Mouse (Mus musculus): ENCODE data around the gene C1qtnf1.
A peak's percentile ranks its signal among the peaks of the same experiment; 100 is the strongest.

The C1qtnf1 gene

DNA sequence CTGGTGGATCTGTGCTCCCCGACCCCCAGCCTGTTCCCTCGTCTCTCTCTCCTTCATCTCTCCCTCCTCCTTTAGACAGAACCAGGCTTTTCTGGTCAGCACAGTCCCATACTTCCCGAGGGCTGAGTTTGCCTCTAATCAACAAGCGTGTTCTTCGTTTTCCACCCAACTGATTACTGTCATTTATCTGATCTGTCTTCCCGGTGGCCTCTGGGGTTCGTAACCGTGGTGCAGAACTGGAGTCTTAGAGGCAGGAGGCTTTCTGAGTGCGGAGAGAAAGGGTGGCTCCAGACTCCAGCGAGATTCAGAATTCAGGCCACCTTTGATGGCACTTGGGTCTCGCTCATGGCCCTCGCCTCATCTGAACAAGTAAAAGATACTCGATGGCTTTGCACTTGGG lies 6.1 kb downstream of the C1qtnf1 start:
- DNase-seq (ENCODE audit: low read depth, low spot score) = no peak

DNA sequence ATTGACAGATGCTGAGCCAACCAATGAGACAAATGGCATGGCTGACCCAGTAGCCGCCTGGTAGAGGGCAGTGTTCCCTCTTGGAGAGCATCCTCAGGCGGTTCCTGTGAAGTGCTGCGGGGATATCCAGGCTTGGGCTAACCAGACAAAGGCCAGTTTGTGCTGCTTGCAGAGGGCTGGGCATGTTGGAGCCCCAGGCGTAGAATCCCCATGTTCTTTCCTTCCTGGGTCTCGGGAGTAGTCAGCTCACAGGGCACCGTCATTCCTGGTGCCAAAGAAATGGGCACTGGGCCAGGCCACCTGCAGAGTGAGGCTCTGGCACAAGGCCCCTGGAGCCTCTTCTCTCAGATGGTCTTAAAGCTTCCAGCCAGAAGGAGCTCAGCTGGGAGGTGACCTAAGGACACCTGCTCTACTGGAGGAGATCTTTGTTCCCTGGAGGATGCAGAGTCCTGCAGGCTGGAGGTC lies 8.5 kb downstream of the C1qtnf1 start:
- DNase-seq (ENCODE audit: low read depth, low spot score) = no peak

DNA sequence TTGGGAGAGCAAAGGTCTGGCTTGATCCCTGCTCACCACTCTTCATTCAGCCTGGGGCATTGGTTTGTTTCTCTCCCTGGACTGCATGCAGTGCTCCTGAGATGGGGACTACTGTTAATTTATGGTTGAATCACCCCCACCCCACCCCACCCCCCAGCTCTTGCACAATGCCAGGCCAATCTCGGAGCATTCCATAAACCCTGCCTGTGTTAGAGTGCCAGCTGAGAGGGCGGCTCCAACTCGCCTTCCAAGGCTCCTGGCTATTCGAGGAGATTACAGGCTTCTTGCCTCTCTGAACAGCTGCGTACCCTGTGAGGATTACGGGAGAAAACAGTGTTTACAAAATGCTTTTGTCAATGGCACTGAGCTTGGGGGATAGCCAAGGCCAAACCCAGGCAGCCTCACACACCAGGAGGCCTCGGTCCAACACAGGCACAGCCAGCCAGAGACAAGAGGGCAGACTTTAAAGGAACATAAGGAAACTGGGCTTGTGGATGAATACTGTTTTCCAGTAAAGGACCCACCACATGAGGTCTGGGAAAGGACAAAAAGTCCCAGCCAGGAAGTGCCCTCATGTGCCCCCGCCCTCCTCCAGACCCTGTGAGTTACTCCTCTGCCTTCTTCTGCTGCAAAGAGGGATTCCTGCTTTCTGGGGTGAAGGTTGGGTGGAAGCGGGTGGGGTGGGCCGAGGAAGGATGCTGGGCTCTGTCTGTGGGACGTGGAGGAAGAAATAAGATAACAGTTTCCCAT lies 10.8 kb downstream of the C1qtnf1 start:
- DNase-seq (ENCODE audit: low read depth, low spot score) = no peak

DNA sequence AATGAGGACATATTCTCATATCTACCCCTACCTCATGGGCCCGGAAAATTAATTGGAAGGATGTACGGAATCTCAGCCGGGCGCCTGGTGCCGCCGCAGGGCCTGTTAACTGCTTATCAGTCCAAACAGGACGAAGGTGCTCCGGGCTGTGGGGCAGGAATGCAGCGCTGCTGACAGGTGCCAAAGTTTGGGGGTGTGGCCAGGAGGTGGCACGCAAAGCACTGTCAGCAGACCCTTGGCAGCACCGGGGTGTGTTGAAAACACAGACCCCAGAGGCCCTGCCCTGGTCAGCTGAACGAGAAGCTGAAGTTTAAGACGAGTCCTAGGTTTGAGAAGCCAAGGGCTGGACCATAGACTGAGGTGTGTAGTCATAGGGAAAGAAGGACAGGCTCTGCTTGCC lies 14.7 kb downstream of the C1qtnf1 start:
- no peak for DNase-seq (ENCODE audit: low read depth, low spot score)

DNA sequence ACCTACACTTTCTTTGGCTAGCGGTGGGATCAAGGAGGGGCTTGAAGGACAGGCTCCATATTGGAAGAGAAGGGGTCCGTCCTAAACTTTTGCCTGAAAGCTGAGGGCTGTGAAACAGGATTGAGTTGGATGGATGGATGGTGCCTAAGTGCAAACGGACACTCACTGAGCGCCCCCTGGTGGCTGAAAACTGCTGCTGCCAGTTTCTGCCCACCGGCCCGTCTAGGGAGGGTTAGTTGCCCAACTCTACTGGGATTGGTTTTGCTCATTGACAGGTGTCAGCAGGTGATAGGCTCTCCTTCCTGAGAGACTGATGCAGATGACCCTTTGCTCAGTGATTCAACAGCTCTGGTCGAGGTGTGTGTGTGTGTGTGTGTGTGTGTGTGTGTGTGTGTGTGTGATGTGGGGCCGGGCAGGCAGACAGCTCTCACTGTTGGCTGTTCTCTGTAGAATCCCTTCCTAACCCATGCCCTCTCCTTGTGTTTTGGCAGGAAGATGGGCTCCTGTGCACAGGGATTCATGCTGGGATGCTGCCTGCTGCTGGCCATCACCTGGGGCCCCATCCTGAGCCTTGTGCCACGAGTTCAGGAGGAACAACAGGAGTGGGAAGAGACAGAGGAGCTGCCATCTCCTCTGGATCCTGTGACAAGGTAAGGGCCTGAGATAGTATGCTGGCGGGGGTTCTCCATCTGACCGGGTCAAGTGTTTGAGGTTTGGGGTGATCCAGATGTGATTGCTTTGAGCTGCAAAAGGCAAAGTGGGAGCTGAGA lies 15.4 kb downstream of the C1qtnf1 start:
- peak; percentile 72 for DNase-seq (ENCODE audit: low read depth, low spot score)

DNA sequence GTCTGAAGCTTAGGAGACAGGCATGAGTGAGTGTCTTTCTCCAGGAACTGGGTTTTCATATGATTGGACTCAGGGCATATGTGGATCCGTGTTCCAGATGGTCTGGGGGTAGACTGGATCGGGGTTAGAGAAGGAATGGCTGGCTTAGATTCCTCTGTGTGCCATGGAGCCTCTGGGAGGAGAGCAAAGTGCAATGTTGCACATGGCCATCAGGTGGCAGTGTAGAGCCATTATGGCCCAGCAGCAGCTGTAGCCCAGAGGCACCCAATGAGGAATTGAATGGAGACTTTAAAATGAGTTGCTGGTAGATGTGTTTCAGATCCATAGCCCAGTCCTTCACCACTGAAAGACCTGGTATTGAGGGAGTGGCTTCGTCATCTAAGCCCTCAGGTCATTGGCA lies 17.8 kb downstream of the C1qtnf1 start:
- peak; percentile 76 for DNase-seq (ENCODE audit: low read depth, low spot score)

DNA sequence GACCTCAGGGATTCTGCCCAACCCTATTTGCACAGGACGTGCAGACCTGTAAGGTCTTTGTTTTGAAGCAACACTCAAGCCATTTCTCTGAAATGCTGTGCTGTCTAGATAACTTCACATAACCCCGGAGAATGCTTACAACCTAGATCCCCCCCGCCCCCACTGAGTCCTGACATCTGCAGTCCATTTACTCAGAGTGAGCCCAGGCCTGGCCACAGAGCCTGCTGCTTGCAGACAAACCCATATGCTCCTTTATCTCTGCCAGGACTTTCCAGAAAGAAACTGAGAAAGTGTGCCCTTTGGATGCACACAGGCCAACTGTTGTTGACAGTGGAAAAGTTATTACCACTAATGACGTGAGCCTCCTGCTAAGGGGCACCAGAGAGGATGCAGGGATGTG lies 19.3 kb downstream of the C1qtnf1 start:
- no peak for DNase-seq (ENCODE audit: low read depth, low spot score)

DNA sequence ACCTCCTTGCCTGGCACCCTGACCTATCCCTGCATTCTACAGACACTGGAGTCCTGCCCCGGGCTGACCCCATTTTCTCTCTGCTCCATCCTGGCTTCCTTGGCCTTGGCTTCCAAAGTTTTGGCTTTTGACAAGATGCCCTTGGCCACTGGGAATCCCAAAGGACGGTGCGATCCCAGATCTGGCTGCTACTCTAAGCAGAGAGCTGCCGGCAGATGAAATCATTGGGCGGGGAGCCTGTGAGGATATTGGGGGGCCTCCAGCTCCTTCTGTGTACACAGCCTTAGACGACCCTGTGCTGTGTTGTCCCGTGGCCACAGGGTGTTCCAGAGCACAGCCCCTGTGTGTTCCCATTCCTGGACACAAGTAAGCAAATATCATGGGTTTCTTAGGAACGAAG lies 20.4 kb downstream of the C1qtnf1 start:
- no peak for DNase-seq (ENCODE audit: low read depth, low spot score)

DNA sequence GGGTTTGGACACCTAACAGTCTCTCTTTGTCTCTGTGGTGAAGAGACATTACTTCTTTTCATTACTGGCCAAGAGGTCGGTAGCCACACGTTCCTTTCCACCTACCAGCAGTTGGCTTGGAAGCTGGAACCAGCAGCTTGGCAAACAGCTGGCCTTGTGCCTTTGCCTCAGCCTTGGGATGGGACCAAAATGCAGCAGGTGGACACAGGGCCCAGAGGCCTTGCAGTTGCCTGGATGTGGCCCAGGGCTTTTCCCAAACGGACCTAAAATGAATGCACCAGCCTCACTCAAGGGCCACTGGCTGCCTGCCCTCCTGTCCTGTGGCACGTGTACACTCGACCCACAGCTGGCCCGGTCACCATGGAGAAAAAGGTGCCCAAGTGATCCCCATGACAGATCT lies 23.2 kb downstream of the C1qtnf1 start:
- no peak for DNase-seq (ENCODE audit: low read depth, low spot score)

DNA sequence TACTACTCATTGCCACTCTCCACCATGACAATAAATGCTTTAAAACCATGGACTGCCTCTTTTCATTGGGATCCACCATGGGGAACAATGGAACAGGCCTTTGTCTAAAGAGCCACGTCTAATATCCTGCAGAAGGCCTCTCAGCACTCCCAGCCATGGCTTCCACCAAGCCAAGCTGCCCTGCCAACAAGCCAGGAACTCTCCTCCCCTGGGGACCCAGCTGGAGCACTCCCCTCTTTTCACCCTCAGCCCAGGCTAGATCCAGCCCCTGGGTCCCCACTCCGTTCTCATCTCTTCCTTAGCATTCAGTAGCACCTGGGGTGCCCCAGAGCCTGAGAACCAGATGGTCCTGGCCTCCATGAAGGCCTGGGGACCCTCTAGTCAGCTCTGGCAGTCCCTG lies 25.0 kb downstream of the C1qtnf1 start:
- DNase-seq (ENCODE audit: low read depth, low spot score) = no peak

DNA sequence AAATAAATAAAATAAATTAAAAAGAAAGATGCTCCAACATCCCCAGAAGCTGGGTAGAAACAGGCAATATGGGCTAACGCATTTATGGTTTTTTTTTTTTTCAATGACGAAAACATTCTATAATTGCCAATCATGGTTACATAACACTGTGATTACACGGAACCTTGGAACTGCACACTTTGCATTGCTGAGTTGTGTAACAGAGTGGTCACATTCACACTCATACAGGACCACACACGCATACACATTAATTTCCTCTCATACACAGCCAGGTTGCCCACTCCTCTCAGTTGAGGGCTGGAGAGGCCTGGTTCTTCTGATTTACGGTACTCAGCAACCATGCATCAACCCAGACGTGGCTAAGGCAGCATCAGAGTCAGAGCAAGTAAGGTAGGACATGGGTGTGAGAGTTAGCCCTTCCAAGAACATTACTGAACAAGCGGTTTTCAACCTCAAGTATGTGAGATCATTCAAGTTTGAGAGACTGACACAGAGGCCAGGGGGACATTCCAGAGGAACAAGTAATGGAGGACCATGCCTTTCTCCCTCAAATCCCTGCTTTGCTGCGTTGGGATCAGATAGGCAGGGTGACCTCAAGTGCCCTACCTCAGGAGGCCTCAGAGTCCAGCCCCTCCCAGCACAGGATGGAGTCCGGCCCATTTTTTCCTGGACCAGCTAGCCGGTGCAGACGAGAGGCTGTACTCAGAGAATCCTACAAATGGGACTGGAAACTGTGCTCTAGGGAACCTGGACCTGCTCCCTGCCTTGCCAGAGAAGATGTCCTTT lies 26.1 kb downstream of the C1qtnf1 start:
- no peak for DNase-seq (ENCODE audit: low read depth, low spot score)

DNA sequence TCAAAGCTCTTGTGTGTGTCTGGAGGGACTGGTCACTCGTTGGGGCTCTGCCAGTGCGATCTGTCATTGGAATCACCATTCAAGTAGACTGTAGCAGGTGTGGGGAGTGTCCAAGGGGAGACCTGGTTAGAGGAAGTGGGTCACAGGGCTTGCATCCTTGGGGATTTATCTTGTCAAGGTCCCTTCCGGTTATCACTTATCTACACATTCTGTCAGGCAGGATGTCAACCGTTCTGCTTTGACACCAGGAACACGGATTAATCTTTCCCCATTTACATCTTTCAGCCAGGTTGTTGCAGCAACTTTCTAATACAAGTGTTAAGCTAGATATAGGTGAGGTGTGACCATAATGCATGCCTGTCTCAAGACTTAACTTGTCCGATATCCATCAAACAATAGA lies 27.8 kb downstream of the C1qtnf1 start:
- no peak for DNase-seq (ENCODE audit: low read depth, low spot score)

DNA sequence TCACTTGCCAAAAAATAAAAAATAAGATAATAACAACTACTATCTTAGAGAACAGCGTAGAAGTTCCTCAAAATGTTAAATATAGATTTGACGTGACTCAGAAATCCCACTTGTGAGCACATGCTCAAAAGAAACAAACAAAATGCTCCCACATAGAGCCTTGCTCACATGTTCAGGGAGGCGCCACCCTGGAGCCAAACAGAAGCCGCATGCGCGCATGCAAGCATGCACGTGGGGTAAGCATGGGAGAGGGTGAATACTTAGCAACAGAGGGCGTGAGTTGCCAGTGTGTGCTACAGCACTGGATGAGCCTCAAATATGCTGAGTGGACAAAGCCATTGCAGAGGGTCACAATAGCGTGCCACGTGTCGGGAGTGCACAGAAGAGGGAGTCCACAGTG lies 28.9 kb downstream of the C1qtnf1 start:
- DNase-seq (ENCODE audit: low read depth, low spot score) = no peak

DNA sequence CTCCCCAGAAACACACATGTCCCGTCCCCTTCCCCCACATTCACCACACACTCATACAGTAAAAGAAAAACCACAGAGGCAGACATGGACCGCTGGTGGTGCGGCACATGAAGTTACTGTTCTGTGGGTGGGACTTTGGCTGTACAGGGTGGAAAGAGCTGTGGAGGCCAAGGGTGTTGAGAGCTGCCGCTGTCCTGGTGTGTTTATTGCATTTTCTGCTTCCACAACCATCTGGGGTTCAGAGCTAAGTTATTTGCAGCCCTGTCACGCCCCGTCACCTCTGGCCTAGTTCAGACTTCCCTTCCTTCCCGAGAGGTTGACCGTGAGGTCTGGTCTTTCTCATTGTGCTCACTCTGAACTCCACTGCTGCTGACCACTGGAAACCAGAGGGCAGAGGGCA lies 31.0 kb downstream of the C1qtnf1 start:
- no peak for DNase-seq (ENCODE audit: low read depth, low spot score)

DNA sequence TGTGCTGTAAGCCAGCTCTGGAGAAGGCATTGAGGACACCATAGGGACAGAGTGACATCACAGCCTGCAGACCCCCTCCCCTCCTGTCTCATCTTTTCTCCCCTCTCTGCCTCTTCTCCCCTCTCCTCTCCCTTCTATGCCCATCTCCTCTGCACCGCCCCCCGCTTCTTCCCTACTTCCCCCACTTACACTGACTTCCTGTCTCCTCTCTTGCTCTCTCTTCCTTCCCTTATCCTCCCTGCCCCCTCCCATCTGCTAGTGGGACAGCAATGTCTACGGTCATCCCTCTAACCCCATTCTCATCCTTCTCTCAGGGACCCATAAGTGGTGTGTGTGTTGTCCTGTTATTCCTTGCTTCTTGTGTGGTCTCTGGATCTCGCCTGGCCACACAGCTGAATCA lies 31.5 kb downstream of the C1qtnf1 start:
- DNase-seq (ENCODE audit: low read depth, low spot score) = no peak

DNA sequence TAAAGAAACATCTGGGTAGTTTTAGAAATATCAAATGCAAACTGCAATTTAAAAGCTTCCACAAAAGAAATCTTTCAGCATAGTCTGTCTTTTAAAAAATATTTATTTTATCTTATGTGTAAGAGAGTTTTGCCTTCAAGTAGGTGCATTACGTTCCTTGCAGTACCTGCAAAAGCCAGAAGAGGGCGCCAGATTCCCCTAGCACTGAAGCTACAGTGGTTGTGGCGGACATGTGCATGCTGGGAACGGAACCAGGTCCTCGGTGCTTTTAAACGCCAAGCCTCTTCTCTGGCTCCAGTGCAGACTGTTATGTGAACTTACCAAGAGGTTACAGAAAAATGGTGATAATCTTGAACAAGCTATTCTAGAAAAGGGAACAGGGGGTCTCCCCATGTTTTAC lies 32.3 kb downstream of the C1qtnf1 start:
- peak; percentile 77 for DNase-seq (ENCODE audit: low read depth, low spot score)

DNA sequence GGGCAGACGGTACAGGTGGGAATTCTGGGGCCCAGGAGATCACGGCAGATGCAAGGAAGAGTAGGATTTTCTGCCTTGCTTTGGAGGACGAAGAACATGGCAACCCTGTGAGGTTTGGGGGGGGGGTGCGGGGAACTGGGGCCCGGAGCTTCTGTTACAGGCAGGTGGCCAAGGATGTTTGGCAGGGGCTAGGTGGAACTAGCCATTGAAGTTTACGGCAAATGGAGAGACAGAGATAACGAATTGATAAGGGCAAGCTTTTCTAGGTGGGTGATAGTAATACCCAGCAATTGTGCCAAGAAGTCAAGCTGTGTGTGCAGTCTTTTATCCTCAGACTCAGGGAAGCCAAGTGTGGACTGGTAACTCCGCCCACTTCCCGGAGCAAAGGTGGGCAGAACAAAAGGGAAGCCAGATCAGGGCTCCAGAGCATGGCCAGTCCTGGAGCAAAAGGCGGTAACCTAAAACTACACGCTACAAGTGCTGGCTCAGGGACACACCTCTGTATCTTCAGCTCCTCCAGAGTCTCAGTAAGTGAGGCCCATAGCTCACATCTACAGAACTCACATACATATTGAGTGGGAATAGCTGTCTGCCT lies 39.5 kb downstream of the C1qtnf1 start:
- peak; percentile 74 for DNase-seq (ENCODE audit: low read depth, low spot score)

DNA sequence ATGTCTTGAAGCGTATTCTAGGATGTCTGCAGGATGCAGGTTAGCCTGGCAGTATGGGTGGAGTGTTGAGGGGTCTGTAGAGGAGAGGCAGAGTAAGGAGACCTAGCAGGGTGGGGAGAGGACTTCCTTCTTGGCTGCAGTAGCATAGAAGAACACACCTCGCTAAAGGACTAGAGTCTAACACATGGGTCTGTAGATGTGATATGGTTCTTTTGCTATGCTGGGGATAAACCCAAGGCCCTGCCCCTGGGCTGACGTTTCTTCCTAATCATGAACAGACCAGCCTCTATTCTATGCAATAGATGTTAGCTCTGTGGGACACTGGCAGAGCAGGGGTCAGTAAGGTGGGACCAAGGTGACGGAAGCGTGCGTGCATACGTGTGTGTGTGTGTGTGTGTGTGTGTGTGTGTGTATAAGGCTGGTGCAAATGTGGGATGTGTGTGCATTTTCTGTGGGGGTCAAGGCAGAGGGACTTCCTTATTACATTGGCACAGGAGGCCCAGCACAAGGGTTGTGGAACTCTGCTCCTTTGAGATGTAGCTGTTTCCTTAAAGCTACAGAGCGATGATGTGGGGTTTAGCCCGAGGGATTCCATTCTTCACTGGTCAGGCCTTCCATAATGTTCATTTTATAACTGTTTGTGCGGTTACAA lies 41.6 kb downstream of the C1qtnf1 start:
- DNase-seq (ENCODE audit: low read depth, low spot score) = no peak

DNA sequence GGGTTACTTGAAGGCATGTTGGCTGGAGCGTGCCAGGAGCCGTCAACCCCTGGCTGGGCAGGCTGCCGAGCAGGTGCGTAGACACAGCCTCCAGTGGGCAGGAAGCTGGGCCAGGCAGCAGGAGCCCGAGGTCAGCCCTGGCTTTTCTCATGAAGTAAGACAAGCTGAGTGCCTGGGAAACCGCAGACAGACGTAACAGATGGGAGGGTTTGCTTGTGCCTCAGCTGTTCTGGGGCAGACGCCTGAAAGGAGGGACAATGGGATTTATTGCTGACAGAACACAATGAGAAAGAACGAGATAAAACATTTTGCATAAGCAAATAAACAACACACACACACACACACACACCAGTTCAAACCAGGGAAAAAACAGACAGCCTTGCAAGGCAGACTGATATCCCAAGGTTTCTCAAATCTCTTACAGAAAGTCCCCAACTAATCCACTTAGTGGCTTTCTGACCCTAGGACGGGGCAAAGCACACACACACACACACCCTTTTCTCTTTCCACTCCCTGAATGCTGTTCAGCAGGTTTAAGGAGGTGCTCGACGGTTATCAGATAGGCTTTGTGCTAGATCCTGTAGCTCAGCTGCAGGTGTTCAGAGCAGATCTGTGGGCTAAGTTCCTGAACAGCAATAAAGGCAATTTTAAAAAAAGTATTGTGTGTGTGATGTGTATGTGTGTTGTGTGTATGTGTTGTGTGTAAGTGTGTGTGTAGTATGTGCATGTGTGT lies 42.4 kb downstream of the C1qtnf1 start:
- DNase-seq (ENCODE audit: low read depth, low spot score) = no peak

DNA sequence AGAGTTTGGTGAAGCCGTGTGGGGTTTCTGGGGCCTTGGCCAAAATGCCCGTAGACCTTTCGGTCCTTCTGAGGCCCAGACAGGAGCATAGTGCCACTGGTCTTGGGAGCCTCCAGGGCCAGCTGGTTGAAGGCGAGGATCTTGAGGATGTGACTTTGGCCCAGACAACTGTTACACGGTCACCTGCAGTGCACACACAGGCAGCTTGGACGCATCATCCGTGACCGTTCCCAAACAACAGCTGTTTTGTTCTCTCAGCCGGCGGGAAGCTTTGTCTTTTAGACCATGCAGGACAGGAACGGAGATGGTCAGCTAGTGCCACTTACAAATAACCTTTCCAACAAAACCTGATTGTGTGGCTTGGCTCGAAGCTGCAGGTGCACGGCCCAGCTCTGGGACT lies 43.7 kb downstream of the C1qtnf1 start:
- DNase-seq (ENCODE audit: low read depth, low spot score) = no peak

DNA sequence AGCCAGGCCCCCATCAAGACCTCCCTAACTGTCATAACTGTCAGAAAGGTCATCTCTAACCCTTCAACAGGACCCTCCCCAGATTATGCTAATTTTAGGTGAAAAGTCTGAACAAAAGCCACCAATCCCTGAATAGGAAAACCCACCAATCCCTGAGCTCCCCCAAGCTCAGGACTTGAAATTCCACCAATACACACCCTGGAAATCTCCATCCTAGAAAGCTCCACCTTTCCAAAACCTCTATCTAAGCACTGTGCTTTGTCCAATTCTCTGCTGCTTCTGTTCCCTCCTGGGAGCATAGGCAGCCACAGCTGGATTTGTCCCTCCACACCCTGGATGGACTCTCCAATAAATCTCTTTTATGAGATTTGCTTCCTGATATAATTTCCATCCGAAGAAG lies 45.2 kb downstream of the C1qtnf1 start:
- peak; percentile 76 for DNase-seq (ENCODE audit: low read depth, low spot score)

Data from ZHBTc4 (cell line).